8 mouse cellular contexts compared by ENCODE assay signal in genomic region chr17:23785561-23786471, GRCm38 (mm10). TPM values are rescaled to one million over a fixed set of nuclear protein-coding genes. Genes with fewer than 3 reads are reported as not detected.
A peak's percentile ranks its signal among the peaks of the same experiment; 100 is the strongest.
DNase-seq lines count a peak whose midpoint lies in the region.

Flywch2 (minus strand) TSS chr17:23786081.

- H3K36me3 ChIP-seq in macrophage (ENCODE audit: inconsistent target), result no peaks in the 10 kb centered on the region

- peak within 1 kb of the TSS; percentile 19; the same call in 1 of the 2 replicates for H3K4me3 ChIP-seq in macrophage (ENCODE audit: inconsistent target)

- no peaks in the 10 kb centered on the region for H3K79me2 ChIP-seq in macrophage (ENCODE audit: inconsistent target)

- DNase-seq in adrenal gland, adult 8-10 months, result peak; percentile 77
- peak; percentile 87 for DNase-seq in embryo, embryonic 10.5 days (ENCODE audit: low spot score)
- DNase-seq in gastrocnemius, postnatal 14 days, result peak; percentile 70
- DNase-seq in induced T-regulatory cell, adult 2 months (ENCODE audit: low read depth), result peak; percentile 91
- DNase-seq in left cerebral cortex, adult 8-10 months (ENCODE audit: low spot score in 2 of 2), result peak; percentile 66 to 93
- DNase-seq in retina, postnatal 7 days (ENCODE audit: low read depth, low spot score), result peak; percentile 61
- peak; percentile 83 for DNase-seq in urinary bladder, postnatal 14 days (ENCODE audit: low spot score)

- H3K27ac ChIP-seq in macrophage, result no peak within 1 kb of the TSS

- 13% methylated on average over 43 of the region's 43 CpGs for WGBS in macrophage (ENCODE audit: missing documents)

- intact Hi-C loops in gastrocnemius, postnatal 14 days (cut with DNase I; ENCODE audit: low total_unique reads), result no loop called here

RNA-seq across cellular contexts. Expression of gene Flywch2, which starts in this region (rescaled TPM):
- 10 to 100 TPM in 3 of 4 experiments, 1 to 10 TPM in 1; 5.8 to 15.4 (median 13.1) TPM for total RNA-seq in adrenal gland, adult 8-10 months (2022)
- total RNA-seq in gastrocnemius, postnatal 14 days (2021), result 1 to 10 TPM; 1.2 to 2.0 TPM
- 10 to 100 TPM; 12.2 to 21.3 (median 17.7) TPM for total RNA-seq in left cerebral cortex, adult 8-10 months (2022)
- not detected for total RNA-seq in macrophage (2018; cell fraction: chromatin; rRNA removed)
- 1 to 10 TPM in 13 of 26 experiments, under 1 TPM in 12, not detected in 1; 0.25 to 2.4 (median 1.1) TPM for total RNA-seq in macrophage (2018; cell fraction: cytosol; rRNA removed)
- 1 to 10 TPM in 4 of 26 experiments, not detected in 22; 1.2 to 1.6 (median 1.3) TPM for total RNA-seq in macrophage (2018; cell fraction: nucleus; rRNA removed)
- 0.43 to 1.8 TPM in 2 of 3 replicates, not detected in the other for polyA plus RNA-seq in macrophage (2018)
